Mouse (Mus musculus) layer of hippocampus, postnatal 25 days (tissue): ENCODE measurements around the gene Cc2d2a. TPM values are rescaled to one million over a fixed set of nuclear protein-coding genes. Genes with fewer than 3 reads are reported as not detected.

Experiments
- DNase-seq, 2 experiments: peaks; one replicate each; pipeline ENCODE4 v3.0.0; 2022; ENCODE audit warnings: mixed read lengths in 2 of 2, low spot score in 1 of 2; ENCODE audit errors: extremely low spot score in 1 of 2
- total RNA-seq, 2 experiments: library from RNA; stranded (reverse); gene quantifications; 2 replicates each; pipeline ENCODE4 v1.2.3; 2021

The Cc2d2a gene
- 10 to 100 TPM; 15.2 to 18.8 TPM for total RNA-seq

DNA sequence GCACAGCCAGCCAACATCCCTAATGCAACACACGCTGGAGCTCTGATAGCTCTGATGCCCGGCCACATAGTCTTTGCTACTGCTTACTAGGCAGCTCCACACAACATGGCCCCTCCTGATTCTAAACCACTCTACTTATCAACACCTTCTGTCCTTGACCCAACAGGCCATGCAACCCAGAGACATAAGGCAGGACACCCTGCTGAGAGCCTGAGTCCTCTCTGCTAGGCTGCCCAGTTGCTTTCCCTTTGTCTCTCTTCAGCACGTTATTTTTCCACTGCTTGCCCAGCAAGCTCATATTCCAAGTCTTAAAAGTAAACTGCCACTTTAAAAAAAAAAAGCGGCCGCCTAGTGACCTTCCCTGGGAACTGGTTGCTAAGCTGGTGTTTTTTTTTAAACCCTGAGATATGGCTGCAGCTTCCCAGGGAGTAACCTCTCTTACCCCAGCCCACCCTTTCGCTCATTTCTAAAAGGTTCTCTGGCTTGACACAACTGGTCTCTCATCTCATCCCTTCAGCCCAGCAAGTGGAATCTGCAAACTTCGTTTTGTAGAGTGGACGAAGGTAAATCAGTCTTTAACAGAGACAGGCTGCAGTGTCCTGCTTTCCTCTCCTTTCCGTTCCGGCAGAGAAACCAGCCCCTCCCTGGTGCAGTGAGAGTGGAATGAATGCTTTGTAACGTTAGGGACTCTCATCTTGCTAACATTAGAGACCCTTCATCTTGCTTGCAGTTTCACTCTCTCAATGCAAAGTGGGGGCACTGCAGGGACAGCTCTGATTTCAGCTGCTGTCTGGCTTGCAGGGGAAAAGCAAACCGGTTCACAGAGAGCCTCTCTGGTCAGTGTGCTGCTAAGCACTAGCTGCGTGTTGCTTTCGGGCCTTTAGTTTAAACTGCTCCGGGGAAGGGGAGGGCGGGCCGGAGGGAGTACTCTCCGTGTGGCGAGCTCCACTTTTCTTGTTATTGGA, at the start of gene Cc2d2a:
Gene Cc2d2a, plus strand, starts transcription at position 350 of the 965 bp plus-strand sequence.
- peak; percentile 36 to 38 for DNase-seq

- DNase-seq, result no peak
These were observed 40.4 kb upstream of the Cc2d2a start for GRCm38 (mm10) chr5:43621575-43622299.

DNA sequence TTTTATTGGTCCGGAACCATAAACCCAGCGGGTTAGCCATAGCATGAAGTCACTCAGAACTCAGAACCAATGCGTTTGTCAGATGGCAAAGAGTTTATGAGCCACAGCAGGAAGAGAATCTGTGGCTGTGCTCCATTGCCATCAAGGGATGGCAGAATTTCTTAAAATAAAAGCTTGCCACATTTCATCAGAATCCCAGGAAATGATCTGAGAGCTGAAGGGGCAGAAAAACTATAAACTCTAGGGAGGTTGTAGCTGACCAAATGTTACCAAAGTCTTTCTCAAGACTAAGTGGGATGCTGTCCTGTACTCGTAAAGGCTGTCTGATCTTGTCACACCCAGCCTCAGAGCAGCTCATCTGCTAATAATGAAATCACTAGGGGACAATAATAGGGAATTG, 36.7 kb upstream of the Cc2d2a start:
- DNase-seq, result no peak

- no peak for DNase-seq
These were observed 28.0 kb upstream of the Cc2d2a start for GRCm38 (mm10) chr5:43634071-43634601.

- DNase-seq, result no peak
These were observed 27.5 kb upstream of the Cc2d2a start for GRCm38 (mm10) chr5:43634602-43635081.

- no peak for DNase-seq
These were observed 17.1 kb upstream of the Cc2d2a start for GRCm38 (mm10) chr5:43645020-43645419.

DNA sequence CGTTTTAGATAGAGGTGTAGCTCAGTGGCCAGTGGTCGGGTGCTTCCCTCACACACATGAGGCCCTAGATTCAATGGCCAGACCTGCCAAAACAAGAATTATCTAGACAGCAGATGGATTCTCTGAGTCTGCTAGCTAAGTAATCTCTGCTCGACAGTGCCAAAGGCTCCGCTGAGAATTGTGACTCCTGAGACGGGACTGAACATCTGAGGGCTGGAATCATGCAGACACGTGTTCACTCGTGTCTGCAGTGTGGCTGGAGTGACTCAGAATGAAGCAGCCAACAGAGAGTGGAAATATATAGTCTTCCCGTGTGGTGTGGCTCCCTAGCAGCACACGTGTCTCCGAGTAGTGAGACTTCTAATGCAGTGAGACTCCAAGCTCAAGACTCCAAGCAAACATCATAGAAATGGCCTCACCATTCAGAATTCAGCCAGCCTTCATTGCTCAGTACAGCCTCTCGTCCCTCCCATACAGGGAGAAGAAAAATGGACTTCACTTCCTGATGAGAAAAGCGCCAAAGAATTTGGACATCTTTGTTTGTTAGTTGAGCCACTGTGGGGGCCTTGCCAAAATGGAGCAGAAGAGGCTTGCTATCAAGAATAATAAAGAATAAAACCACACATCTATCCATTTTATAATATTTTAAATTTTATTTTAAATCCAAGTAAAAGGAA, 14.9 kb upstream of the Cc2d2a start:
- no peak for DNase-seq

DNA sequence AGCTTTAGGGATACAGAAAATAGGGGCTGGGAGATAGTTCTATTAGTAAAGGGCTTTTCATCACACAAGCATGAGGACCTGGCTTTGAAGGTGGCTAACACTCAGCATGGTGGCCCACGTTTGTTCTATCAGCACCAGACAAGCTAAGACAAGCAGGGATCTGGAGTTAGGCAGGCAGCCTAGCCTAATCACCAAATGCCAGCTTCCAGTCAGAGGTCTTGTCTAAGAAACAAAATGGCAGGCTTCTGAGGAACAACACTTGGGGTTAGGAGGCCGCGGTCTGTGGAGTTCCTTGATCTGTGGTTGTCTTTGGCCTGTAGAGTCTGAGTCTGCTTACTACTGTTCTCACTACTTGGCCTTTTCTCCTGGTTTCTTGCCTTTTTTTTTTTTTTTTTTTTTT, 648 bp upstream of the Cc2d2a start:
- DNase-seq, result no peak

- DNase-seq, result no peak
These were observed 1.4 kb downstream of the Cc2d2a start for GRCm38 (mm10) chr5:43663531-43663930.

DNA sequence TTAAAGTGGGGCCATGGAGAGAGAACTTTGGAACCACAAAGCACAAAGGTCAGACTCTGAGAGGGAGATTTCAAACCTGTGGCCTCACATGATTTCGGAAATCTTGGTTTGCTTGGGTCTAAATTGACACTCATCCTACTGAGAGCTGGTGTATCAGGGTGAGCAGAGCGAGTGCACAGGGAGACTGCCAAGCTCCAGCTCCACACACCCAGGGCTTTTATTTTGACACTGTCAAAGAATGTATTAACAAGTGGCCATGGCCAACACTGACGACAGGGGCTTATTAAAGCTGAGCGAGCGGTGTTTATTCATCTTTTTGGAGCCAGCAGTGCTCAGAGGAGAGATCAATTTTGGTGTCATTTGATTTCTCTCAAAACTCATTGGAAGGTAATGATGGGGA, 3.0 kb downstream of the Cc2d2a start:
- no peak for DNase-seq

DNA sequence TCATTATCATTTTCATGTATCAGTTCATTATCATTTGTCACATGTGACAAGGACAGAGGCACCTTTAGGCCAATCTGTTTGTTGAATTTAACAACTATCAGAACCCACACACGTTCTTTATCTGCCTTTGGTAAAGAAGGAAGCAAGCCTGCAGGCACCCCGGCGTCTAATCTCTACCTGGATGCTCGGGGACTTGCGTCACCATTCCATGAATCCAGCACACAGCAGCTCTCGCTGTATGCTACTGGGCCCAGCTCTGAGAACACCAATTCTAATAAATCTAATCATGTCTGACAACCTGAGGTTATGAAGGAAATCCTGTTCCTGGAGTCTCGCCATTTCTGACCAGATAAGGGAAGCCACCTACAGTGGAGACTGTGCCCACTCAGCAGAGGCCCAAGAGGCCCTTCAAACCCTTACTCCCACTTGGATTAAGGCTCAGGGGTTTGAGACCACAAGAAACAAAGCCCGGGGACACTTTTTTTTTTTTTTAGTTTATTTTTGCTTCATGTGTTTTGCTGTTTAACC, 7.0 kb downstream of the Cc2d2a start:
- DNase-seq, result no peak

GRCm38 (mm10) chr5:43672177-43672911, 10.2 kb downstream of the Cc2d2a start:
- peak; percentile 65 to 72 for DNase-seq

GRCm38 (mm10) chr5:43673083-43673482, 10.9 kb downstream of the Cc2d2a start:
- DNase-seq, result no peak

- DNase-seq, result no peak
These were observed 23.3 kb downstream of the Cc2d2a start for GRCm38 (mm10) chr5:43685466-43685865.

DNA sequence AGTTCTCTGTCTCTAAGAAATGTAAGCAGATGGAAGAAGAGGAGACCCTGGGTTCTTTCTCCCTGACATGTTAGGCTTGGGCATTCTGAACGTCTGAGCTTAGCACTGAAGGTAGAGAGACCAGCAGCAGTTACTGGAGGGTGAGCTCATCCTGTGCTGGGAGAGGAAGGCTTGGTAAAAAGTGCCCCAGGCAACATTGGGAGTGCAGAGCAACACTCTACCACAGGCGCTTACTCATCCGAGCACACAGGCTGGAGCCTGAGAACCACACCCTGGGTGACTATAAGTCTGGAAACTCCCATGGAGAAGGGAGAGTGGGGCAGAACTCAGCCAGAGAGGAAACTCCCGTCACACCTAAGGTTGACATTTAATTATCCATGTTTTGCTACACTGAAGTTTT, 30.3 kb downstream of the Cc2d2a start:
- no peak for DNase-seq

GRCm38 (mm10) chr5:43697133-43697532, 35.0 kb downstream of the Cc2d2a start:
- DNase-seq, result no peak

DNA sequence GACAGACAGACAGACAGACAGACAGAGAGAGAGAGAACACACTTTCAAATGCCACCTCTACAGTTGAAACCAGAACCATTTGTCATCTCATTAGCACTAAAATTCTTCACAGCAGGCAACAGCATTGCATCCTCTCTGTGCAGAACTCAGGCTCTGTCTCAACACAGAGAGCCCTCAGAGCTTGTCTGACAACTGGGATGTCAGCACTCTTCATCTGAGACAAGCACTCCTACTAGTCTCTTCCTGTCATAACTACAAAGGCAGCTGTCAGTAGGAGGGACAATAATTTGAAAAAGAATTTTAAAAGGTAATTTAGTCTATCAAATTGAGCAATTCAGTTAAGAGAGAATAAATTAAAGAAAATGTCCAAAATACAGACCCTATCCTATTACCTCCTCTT, 37.1 kb downstream of the Cc2d2a start:
- no peak for DNase-seq

DNA sequence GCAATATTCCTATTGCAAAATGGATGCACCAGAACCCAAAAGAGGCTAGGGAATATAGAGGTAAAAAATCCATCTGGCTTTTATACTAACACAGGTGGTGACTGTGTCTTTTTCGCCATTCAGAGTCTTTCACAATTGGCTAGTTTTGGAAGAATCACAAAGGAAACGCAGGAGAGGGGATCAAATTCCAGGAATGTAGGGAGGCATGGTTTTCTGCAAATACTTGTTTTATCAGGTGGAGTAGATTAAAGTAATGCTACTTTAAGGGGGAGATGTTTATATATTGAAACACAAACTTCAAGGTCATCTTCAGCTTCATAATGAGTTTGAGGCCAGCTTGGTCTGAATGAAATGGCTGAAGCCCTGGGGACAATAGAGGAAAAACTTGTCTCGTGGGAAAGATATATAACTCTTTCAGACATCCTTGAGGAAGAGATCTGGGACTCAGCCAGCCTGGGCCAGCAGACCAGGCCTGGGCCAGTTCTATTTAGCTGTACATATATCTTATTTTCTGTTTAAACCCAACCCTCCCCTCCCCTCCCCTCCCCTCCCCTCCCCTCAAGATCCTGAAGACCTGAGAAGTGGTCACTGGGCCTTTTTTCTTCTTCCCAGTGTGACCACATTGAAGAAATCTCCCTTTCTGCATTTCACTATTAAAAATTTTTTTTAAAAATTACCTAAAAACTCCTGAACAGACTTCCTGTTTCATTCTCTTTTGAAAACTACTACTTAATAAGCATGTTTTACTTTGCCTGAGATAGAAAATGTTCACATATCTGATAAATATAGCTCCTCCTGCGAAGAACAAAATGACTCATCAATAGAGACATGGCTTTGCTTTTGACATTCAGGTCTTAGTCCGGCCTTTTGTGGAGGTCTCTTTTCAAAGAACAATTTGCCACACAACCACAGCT, 59.6 kb downstream of the Cc2d2a start:
- no peak for DNase-seq

DNA sequence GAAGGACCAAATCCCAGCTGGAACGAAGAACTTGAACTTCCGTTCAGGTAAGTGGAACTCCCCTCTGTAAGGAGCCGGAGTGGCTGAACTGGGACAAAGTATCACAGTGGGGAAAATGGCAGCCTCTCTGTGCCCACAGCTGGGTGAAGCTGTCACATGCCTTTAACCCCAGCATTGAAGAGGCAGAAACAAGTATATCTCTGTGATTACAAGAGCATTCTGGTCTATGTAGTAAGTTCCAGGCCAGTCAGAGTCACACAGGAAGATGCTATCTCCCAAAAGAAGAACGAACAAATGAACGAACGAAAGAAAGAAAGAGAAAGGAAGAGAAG, 60.3 kb downstream of the Cc2d2a start:
- DNase-seq, result no peak
